Mouse (Mus musculus): ENCODE results near the gene Kif23.

Kif23 gene

DNA sequence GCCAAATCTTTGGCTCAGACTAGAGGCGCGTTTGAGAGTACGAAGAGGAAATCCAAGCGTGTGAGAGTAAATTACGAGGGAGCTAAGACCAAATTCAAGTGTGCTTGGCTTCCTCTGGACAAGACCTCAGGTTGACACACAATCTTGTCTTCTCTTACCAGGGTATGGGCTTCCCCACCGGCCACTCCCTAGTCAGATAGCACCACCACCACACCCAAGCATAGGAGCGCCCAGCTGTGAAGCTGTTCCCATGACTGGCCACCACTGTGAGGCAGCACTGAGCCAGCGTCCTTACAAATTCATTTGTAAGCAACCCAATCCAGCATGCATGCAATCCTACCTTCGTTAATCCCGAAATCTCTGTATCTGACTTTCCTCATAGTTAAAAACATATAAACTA, 39.7 kb downstream of the Kif23 start:
- DNase-seq (ENCODE audit: low read depth, low spot score): no peak

DNA sequence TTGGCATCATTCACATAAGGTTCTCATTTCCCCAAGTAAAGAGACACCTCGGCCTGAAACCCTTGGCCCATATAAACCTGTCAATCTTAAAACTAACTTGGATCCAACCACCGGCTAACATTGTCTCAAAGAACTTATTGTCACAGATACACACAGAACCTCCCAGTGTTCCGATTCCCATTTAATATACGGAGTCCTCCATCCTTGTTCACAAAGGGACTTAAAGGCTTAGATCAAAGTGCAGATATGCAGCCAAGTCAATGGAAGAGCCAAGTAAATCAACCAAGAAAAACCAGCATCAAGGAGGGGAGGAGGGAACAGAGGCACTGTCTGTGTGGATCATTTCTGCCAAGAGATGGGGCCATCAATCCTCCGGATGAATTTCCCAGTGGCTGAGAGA, 41.0 kb downstream of the Kif23 start:
- no peak for DNase-seq (ENCODE audit: low read depth, low spot score)

DNA sequence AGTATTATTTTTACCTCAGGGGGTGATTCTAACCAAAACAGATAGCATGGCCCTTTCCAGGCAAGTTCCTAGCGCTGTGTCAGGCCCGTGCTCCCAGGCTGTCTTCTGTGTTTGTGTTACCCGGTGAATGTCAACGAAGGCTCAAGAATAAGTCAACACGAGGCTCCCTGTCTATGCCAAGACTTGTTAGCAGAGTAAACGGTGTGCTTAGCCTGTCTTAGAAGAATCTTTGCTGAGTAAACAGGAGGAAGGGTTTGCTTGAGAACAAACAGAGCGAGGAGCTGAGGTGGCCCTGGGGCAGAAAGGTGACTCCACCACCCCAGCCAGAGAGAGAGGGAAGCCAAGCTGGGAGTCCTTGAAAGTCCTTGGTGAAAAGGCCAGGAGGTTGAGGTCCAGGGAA, 42.4 kb downstream of the Kif23 start:
- no peak for DNase-seq (ENCODE audit: low read depth, low spot score)

GRCm38 (mm10) chr9:61902445-61902844, 44.1 kb downstream of the Kif23 start:
- DNase-seq (ENCODE audit: low read depth, low spot score): no peak

DNA sequence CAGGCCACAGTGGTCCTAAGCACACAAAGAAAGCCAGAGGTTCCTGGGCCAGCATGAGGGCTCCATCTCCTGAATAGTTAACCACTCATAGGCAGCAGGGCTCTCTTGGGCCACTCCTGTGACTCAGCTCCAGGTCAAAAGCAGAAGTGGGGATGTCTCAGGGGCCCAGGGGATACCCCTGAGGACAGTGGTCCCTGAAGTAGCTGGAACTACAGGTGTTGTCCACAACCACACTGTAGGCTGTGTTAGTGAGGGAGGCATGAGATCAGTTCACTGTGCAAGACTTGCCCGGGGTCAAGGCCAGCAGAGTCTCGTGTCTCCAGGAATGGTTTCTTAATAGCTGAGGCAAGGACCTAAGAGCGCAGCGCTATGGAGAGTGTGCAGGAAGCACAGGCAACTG, 45.0 kb downstream of the Kif23 start:
- no peak for DNase-seq (ENCODE audit: low read depth, low spot score)

DNA sequence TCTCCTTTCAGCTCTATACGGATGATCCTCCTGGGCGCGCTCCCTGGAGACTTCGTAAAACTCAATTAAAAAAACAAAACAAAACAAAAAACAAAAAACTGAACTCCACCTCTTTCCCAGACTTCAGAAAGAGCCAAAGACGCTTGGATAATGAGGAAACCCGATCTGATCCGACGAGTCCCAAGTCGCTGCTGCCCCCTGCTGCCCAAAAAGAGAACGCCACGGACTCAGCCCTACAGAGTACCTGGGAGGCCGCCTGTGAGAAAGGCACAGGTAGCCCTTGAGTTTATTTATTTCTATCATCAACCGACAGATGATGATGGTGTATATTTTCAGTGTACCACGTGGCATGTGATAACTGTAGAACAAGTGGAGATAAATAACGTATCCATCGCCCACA, 46.8 kb downstream of the Kif23 start:
- DNase-seq (ENCODE audit: low read depth, low spot score): peak; percentile 62

DNA sequence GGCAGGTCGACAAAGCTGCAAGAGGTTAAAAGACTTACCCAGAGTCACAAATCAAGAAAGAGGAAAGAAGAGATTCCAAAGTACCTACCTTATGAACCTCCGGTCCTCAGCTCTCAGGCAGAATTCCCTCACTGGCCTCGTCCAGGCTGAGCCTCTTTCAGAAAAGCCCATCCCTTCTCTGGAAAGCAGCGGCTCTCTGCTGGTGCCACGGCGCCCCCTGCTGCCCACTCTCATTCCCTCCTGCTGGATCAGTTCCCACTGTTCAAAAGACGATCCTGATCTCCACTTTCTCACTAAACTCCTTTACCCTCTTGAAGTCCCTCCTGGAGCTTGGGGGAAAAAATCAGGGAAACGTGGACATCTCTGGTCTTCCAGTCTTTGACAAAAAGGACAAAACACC, 48.2 kb downstream of the Kif23 start:
- peak; percentile 81 for DNase-seq (ENCODE audit: low read depth, low spot score)

GRCm38 (mm10) chr9:61895014-61895413, 51.6 kb downstream of the Kif23 start:
- no peak for DNase-seq (ENCODE audit: low read depth, low spot score)

- DNase-seq (ENCODE audit: low read depth, low spot score): no peak
These were observed 56.7 kb downstream of the Kif23 start for GRCm38 (mm10) chr9:61889855-61890254.

- DNase-seq (ENCODE audit: low read depth, low spot score): no peak
These were observed 58.8 kb downstream of the Kif23 start for GRCm38 (mm10) chr9:61887661-61888379.

DNA sequence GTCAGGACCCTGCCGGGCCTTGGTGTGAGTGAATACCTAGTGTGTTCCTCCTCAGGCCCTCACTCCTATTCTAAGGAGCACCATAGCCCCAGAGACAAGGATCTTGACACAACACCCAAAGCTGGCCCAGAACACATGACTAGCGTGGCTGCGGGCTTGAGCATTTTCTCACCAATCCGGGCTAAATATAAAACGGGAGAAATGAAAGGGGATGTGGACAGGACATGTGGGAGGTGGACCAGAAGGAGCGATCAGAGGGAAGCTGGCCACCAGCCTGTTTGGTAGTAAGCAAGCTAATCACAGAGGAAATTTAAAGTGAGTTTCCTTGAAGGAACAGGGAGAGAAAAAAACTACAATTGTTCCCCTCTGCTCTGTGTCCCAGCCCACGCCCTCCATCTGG, 60.6 kb downstream of the Kif23 start:
- DNase-seq (ENCODE audit: low read depth, low spot score): no peak

GRCm38 (mm10) chr9:61884936-61885335, 61.6 kb downstream of the Kif23 start:
- no peak for DNase-seq (ENCODE audit: low read depth, low spot score)

DNA sequence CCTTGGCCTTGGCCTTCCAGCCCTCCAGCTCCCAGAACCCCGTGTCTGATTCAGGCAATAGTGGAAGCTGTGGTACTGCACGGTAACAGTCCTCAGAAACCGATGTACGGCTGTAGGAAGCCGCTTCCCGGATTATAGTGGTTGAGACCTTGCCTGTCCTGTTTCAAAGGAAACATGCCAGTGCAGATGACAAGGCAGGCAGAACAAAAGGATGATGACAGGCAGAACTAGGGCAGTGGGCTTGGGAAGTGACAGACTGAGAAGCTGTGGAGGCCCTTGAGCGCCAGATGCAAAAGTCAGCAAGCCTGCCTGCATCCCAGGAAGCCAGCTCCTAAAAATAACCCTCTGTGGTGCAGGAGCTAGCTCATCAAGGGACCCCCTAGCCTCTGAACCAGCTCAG, 62.2 kb downstream of the Kif23 start:
- no peak for DNase-seq (ENCODE audit: low read depth, low spot score)

DNA sequence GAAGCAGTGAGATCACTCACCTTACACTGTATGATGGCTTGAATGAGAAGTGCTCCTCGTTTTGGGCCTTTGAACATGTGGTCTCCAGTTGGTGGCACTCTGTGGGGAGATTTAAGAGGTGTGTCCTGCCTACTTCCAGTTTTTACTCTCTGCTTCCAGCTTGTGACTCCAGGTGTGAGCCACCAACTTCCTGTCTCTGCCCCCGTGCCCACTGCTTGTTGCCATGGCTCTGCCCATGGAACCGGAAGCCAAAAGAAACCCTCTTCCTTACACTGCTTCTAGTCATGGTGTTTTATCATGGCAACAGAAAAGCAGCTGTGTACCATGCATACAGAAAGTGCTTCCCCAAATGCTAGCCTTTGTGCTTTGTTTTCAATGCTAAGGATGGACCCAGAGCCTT, 64.4 kb downstream of the Kif23 start:
- no peak for DNase-seq (ENCODE audit: low read depth, low spot score)

GRCm38 (mm10) chr9:61878889-61879288, 67.7 kb downstream of the Kif23 start:
- peak; percentile 73 for DNase-seq (ENCODE audit: low read depth, low spot score)

- no peak for DNase-seq (ENCODE audit: low read depth, low spot score)
These were observed 69.0 kb downstream of the Kif23 start for GRCm38 (mm10) chr9:61877373-61878112.

- DNase-seq (ENCODE audit: low read depth, low spot score): peak; percentile 44
These were observed 73.2 kb downstream of the Kif23 start for GRCm38 (mm10) chr9:61873325-61873724.

- DNase-seq (ENCODE audit: low read depth, low spot score): no peak
These were observed 74.2 kb downstream of the Kif23 start for GRCm38 (mm10) chr9:61872246-61872941.

DNA sequence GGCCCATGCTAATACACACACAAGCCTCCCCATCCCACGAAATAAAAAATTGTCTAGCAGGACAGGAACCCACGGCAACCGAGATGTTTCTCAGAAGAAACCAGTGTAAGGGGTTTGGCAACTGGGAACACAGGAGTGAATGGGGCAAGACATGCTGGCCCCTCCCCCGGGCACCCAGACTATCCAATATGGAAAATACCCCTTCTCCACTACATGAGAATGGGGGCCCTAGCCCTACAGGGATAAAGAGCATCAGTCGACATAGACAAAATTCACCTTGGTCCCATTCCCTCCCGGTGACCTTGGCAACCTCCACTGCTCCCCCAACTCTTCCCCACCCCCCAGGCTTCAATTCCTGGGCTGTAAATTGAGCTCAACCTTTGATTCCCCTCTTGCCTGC, 74.7 kb downstream of the Kif23 start:
- DNase-seq (ENCODE audit: low read depth, low spot score): no peak

- DNase-seq (ENCODE audit: low read depth, low spot score): no peak
These were observed 78.9 kb downstream of the Kif23 start for GRCm38 (mm10) chr9:61867659-61868058.
